Mouse (Mus musculus) MEL (cell line): ENCODE measurements around the gene Arhgap24.

Source experiments
- BHLHE40 ChIP-seq: IDR thresholded peaks from 2 replicates; pipeline ENCODE4 v1.6.1; 2012; ENCODE audit warnings: low read depth, mild to moderate bottlenecking, inconsistent platforms, low read length, improper control_type of control experiment, borderline replicate concordance
- CTCF ChIP-seq, 3 experiments: IDR thresholded peaks in 2 of 3; conservative IDR thresholded peaks in 1 of 3; 2 replicates each; pipeline ENCODE4 v1.5.1; 2011 to 2012; ENCODE audit warnings: low read length in 3 of 3, low read depth in 2 of 3, mild to moderate bottlenecking in 2 of 3, improper control_type of control experiment in 1 of 3, inconsistent platforms in 1 of 3, mixed read lengths in 1 of 3, moderate library complexity in 1 of 3; ENCODE audit not compliant: control insufficient read depth in 1 of 3, insufficient read depth in 1 of 3, poor library complexity in 1 of 3, severe bottlenecking in 1 of 3
- E2F4 ChIP-seq: IDR thresholded peaks from 2 replicates; pipeline ENCODE4 v1.6.1; 2011; ENCODE audit warnings: low read depth, low read length, improper control_type of control experiment, borderline replicate concordance
- HCFC1 ChIP-seq: IDR thresholded peaks from 2 replicates; pipeline ENCODE4 v1.6.1; 2012; ENCODE audit warnings: low read depth, mild to moderate bottlenecking, inconsistent platforms, low read length, improper control_type of control experiment, moderate library complexity
- KAT2A ChIP-seq: conservative IDR thresholded peaks from 2 replicates; pipeline ENCODE4 v1.6.1; 2012; ENCODE audit warnings: low read depth, low read length, improper control_type of control experiment, inconsistent platforms
- MAFK ChIP-seq: IDR thresholded peaks from 2 replicates; pipeline ENCODE4 v1.6.1; 2011; ENCODE audit warnings: low read depth, mild to moderate bottlenecking, low read length, improper control_type of control experiment, borderline replicate concordance
- POLR2A ChIP-seq, 2 experiments: IDR thresholded peaks; 2 replicates each; pipeline ENCODE4 v1.6.1; 2011 to 2012; ENCODE audit warnings: low read length in 2 of 2, mild to moderate bottlenecking in 2 of 2, control low read depth in 1 of 2, improper control_type of control experiment in 1 of 2, low read depth in 1 of 2, moderate library complexity in 1 of 2; ENCODE audit not compliant: control insufficient read depth in 1 of 2, insufficient read depth in 1 of 2, poor library complexity in 1 of 2
- POLR2AphosphoS2 ChIP-seq: IDR thresholded peaks from 2 replicates; pipeline ENCODE4 v1.6.1; 2011; ENCODE audit warnings: low read length, improper control_type of control experiment
- POLR2AphosphoS5 ChIP-seq: IDR thresholded peaks from 2 replicates; pipeline ENCODE4 v1.6.1; 2012; ENCODE audit warnings: low read depth, borderline replicate concordance, mild to moderate bottlenecking, inconsistent platforms, low read length, moderate library complexity, mixed read lengths
- RAD21 ChIP-seq: IDR thresholded peaks from 2 replicates; pipeline ENCODE4 v1.6.1; 2011; ENCODE audit warnings: mild to moderate bottlenecking, low read depth, low read length, improper control_type of control experiment
- ZC3H11A ChIP-seq: IDR thresholded peaks from 2 replicates; pipeline ENCODE4 v1.6.1; 2012; ENCODE audit warnings: low read depth, mild to moderate bottlenecking, inconsistent platforms, low read length, improper control_type of control experiment

DNA sequence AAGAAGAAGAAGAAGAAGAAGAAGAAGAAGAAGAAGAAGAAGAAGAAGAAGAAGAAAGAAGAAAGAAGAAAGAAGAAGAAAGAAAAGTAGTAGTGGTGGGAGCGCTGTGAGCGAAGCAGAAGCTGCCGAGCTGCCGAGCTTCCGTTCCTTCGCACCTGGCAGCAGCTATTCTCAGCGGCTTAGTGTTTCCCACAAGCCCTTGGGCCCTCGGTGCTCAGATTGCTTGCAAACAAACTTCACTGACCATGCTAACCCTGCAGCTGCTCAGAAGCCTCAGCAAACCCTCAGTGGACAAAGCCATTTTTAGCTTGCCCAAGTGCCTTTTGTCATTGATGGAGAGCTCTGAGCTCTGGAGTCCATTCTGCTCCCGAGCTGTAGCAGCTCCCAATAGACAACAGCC lies 54.1 kb downstream of the Arhgap24 start:
- TF ChIP-seq CTCF (IDR thresholded peaks at IDR 0.05 in 2 of 3, conservative IDR thresholded peaks at IDR 0.05 in 1 of 3; ENCODE audit: control insufficient read depth in 1 of 3, insufficient read depth in 1 of 3, low read depth in 2 of 3, low read length in 3 of 3, poor library complexity in 1 of 3, severe bottlenecking in 1 of 3) (no peak), RAD21 (no peak), POLR2AphosphoS2 (no peak), POLR2AphosphoS5 (no peak), KAT2A (no peak), POLR2A (IDR thresholded peaks at IDR 0.05; ENCODE audit: control insufficient read depth in 1 of 2, insufficient read depth in 1 of 2, low read depth in 1 of 2, low read length in 2 of 2, poor library complexity in 1 of 2) (no peak), ZC3H11A (no peak), E2F4 (no peak), MAFK (no peak), HCFC1 (no peak), BHLHE40 (no peak)
